Mouse (Mus musculus): ENCODE measurements around the gene Zeb2.

GRCm38 (mm10) chr2:44944689-44945088, 172.5 kb downstream of the Zeb2 start:
- TF ChIP-seq POLR2A (IDR thresholded peaks at IDR 0.05; ENCODE audit: insufficient read depth, low read depth, low read length) (no peak), CTCF (IDR thresholded peaks at IDR 0.05; ENCODE audit: insufficient read depth, low read depth, low read length) (no peak)

Data from olfactory bulb, adult 2 months (tissue).